Comparison of ENCODE assay signal across 14 mouse cellular contexts in the genomic region with DNA sequence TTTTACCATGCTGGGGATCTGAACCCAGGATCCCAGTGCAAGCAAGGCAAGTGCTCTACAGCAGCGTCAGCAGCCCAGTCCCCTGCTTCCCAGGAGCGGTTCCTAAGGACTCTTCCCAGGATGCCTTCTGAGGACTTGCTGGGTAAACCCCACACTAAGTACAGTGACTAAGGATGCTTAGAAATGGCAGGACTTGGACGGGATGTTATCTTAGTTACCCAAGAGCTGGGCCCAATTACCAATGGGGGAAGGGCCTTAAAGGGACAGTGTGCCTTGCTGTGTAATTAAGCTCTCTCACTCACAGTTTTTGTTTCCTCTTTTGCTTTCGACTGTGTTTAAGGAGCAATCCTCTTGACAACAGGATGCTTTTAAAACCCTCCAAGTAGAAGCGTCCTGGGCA. TPM values are rescaled to one million over a fixed set of nuclear protein-coding genes. Genes with fewer than 3 reads are reported as not detected.
DNase-seq lines count a peak whose midpoint lies in the region; ATAC-seq lines count a peak whose summit lies in the region.
"Had no signal": no experiment of that assay in that cellular context is flagged by ENCODE, and none has a peak within 500 bp of the region (broad histone marks: within the 10 kb centered on the region; RNA-seq: fewer than 3 reads in every experiment).

No protein-coding gene starts in this region.

- no peak overlapping the region for H3K9ac ChIP-seq in heart, embryonic 13.5 days
- no peak overlapping the region for H3K9ac ChIP-seq in liver, embryonic 13.5 days
- H3K9ac ChIP-seq in liver, embryonic 16.5 days (ENCODE audit: low read depth, low read length): no peak overlapping the region
- H3K9ac ChIP-seq: hindbrain, embryonic 12.5 days; liver, embryonic 15.5 days had no signal

- 2% methylated on average over 5 of the region's 5 CpGs for WGBS in heart, embryonic 13.5 days
- WGBS in liver, embryonic 13.5 days (ENCODE audit: insufficient replicate concordance): 10% methylated on average over 5 of the region's 5 CpGs
- 15% methylated on average over 5 of the region's 5 CpGs for WGBS in liver, embryonic 16.5 days (ENCODE audit: insufficient replicate concordance)

- intact Hi-C loops in heart, postnatal 10 days (cut with DNase I): no loop called here

- peaks cover 30% of the 10 kb centered on the region for H3K4me1 ChIP-seq in heart, embryonic 13.5 days
- H3K4me1 ChIP-seq in liver, embryonic 13.5 days (replicated peaks): peaks cover 8% of the 10 kb centered on the region
- H3K4me1 ChIP-seq in liver, embryonic 16.5 days (ENCODE audit: control insufficient read depth, low read depth, low read length): no peaks in the 10 kb centered on the region
- H3K4me1 ChIP-seq: megakaryocyte, embryonic 14.5 days had no signal

- H3K4me3 ChIP-seq in heart, embryonic 13.5 days: no peak overlapping the region
- no peak overlapping the region for H3K4me3 ChIP-seq in liver, embryonic 13.5 days (replicated peaks)
- H3K4me3 ChIP-seq in liver, embryonic 16.5 days (ENCODE audit: low read depth, low read length): no peak overlapping the region
- H3K4me3 ChIP-seq: hindbrain, embryonic 12.5 days; liver, embryonic 15.5 days; megakaryocyte, embryonic 14.5 days had no signal

- no peak overlapping the region for H3K27ac ChIP-seq in heart, embryonic 13.5 days (replicated peaks)
- H3K27ac ChIP-seq in liver, embryonic 13.5 days: no peak overlapping the region
- H3K27ac ChIP-seq in liver, embryonic 16.5 days (ENCODE audit: low read length): no peak overlapping the region
- H3K27ac ChIP-seq: hindbrain, embryonic 12.5 days; liver, embryonic 15.5 days had no signal

- no peaks in the 10 kb centered on the region for H3K9me3 ChIP-seq in heart, embryonic 13.5 days
- H3K9me3 ChIP-seq in liver, embryonic 13.5 days (replicated peaks): no peaks in the 10 kb centered on the region
- no peaks in the 10 kb centered on the region for H3K9me3 ChIP-seq in liver, embryonic 16.5 days (replicated peaks; ENCODE audit: control insufficient read depth, low read length)
- H3K9me3 ChIP-seq: hindbrain, embryonic 12.5 days; liver, embryonic 15.5 days had no signal

- no peak for DNase-seq in heart, postnatal 10 days
- DNase-seq in liver, embryonic 13.5 days: no peak
- DNase-seq in liver: no peak
- peak; percentile 65 for DNase-seq in R1 (ENCODE audit: low read depth, low spot score)
- no peak for DNase-seq in cerebellum, postnatal 36 days
- DNase-seq: cerebellum, postnatal 25 days; gastrocnemius, postnatal 36 days; right cerebral cortex, postnatal 25 days; thymus, postnatal 25 days had no signal

- H3K27me3 ChIP-seq in heart, embryonic 13.5 days (replicated peaks): peaks cover 35% of the 10 kb centered on the region
- peaks cover 15% of the 10 kb centered on the region for H3K27me3 ChIP-seq in liver, embryonic 13.5 days
- peaks cover 7% of the 10 kb centered on the region; the same call in 1 of the 2 replicates for H3K27me3 ChIP-seq in liver, embryonic 16.5 days (ENCODE audit: control insufficient read depth, insufficient read depth, low read depth, low read length)

- H3K36me3 ChIP-seq in heart, embryonic 13.5 days: no peaks in the 10 kb centered on the region
- no peaks in the 10 kb centered on the region for H3K36me3 ChIP-seq in liver, embryonic 13.5 days
- H3K36me3 ChIP-seq in liver, embryonic 16.5 days (ENCODE audit: control insufficient read depth, insufficient read depth): no peaks in the 10 kb centered on the region
- H3K36me3 ChIP-seq: hindbrain, embryonic 12.5 days; liver, embryonic 15.5 days had no signal

- no peak for ATAC-seq in heart, embryonic 13.5 days (ENCODE audit: extremely low read depth, insufficient number of reproducible peaks, low FRiP score, low TSS enrichment)
- ATAC-seq in liver, embryonic 13.5 days (ENCODE audit: low read depth): peak; percentile 68
- ATAC-seq in liver, embryonic 16.5 days (ENCODE audit: low read depth): 0 out of 2 replicates have a peak, but pooled peaks have one; percentile 35

- H3K4me2 ChIP-seq in heart, embryonic 13.5 days: peak overlapping the region; percentile 20; the same call in 1 of the 2 replicates
- H3K4me2 ChIP-seq in liver, embryonic 13.5 days: no peak overlapping the region
- H3K4me2 ChIP-seq in liver, embryonic 16.5 days (ENCODE audit: low read depth, low read length): no peak overlapping the region
- H3K4me2 ChIP-seq: hindbrain, embryonic 12.5 days; liver, embryonic 15.5 days had no signal

RNA-seq across cellular contexts. Expression of gene Sall1, which starts 22.8 kb away (rescaled TPM):
- 3.9 and 4.1 TPM in 2 replicates for polyA plus RNA-seq in heart, embryonic 13.5 days (2015; fragmentation: Nextera tagmentation; extraction: Ambion mirVana)
- total RNA-seq in heart, postnatal 10 days (2021): 1 to 10 TPM; 2.0 to 2.8 TPM
- polyA plus RNA-seq in liver, embryonic 13.5 days (2015; fragmentation: Nextera tagmentation; extraction: Ambion mirVana): 0.85 and 1.0 TPM in 2 replicates
- polyA plus RNA-seq in liver, embryonic 16.5 days (2015; fragmentation: Nextera tagmentation; extraction: Ambion mirVana): 1.3 TPM in 2 replicates
- total RNA-seq: gastrocnemius, postnatal 36 days had no signal
